Mouse (Mus musculus) erythroblast, embryonic 14.5 days (primary cell): Measurements from ENCODE around the gene G0s2.

Experiments
- GATA1 ChIP-seq: IDR thresholded peaks from 2 replicates; pipeline ENCODE4 v1.6.1; 2012; ENCODE audit warnings: low read length, inconsistent platforms, mixed read lengths
- TAL1 ChIP-seq: IDR thresholded peaks from 3 replicates; pipeline ENCODE4 v1.6.1; 2012; ENCODE audit warnings: low read length, inconsistent platforms, mixed read lengths

DNA sequence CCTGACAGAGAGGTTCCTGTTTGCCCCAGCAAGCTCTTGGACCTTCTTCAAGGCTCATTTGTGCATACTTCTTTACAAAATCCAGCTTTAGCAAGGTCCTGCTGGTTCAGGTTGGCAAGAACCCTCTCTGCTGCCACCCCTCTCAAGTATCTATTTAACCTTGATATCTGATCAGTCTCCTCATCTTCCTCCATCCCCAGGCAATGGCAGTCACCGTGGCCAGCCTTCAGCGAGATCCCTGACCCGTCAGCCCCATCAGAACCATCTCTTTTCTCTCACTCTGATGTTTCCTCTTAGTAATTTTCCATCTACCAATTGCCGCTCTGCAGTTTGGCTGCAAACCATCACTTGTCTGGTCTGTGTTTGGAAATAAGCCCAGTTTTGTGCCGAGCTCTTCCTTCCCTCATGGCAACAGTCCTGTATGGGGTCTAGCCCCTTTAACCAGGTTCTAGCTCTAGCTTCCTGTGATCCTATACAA, 16.4 kb downstream of the G0s2 start:
- no peak for TF ChIP-seq GATA1
- TF ChIP-seq TAL1 = no peak
